Mouse (Mus musculus) forebrain, embryonic 10.5 days (tissue): ENCODE data around the gene Gatad2a. TPM values are rescaled to one million over a fixed set of nuclear protein-coding genes. Genes with fewer than 3 reads are reported as not detected.

ENCODE experiments used
- DNase-seq: peaks from one replicate; pipeline ENCODE4 v3.0.0-alpha.2; 2017; ENCODE audit warnings: low spot score; ENCODE audit errors: extremely low spot score
- H3K27ac ChIP-seq: fragments of 300-500 bp; sonication (generic); 2 replicates; pipeline ENCODE4 v1.5.1; 2016; ENCODE audit warnings: mild to moderate bottlenecking
- H3K27me3 ChIP-seq: fragments of 300-500 bp; sonication (generic); 2 replicates; pipeline ENCODE4 v1.6.1; 2016; ENCODE audit warnings: mild to moderate bottlenecking; ENCODE audit not compliant: poor library complexity, severe bottlenecking
- H3K36me3 ChIP-seq: fragments of 300-500 bp; sonication (generic); replicated peaks from 2 replicates; pipeline ENCODE4 v1.6.1; 2016; ENCODE audit warnings: mild to moderate bottlenecking, moderate library complexity
- H3K4me1 ChIP-seq: fragments of 300-500 bp; sonication (generic); 2 replicates; pipeline ENCODE4 v1.6.1; 2016
- H3K4me3 ChIP-seq: fragments of 300-500 bp; sonication (generic); 2 replicates; pipeline ENCODE4 v1.5.1; 2016; ENCODE audit warnings: mild to moderate bottlenecking, moderate library complexity
- H3K9me3 ChIP-seq: fragments of 300-500 bp; sonication (generic); 2 replicates; pipeline ENCODE4 v1.6.1; 2016; ENCODE audit warnings: mild to moderate bottlenecking, moderate library complexity
- WGBS: fragments of 180-500 bp; shearing (Covaris S2); methylation state at CpG from one replicate; pipeline ENCODE4 v1.1.7; 2016; 5-methylcytosine and 5-hydroxymethylcytosine counted together
- polyA plus RNA-seq: library from polyadenylated mRNA; unstranded; fragments of >200 nt; fragmentation: Nextera tagmentation; extraction: Ambion mirVana; gene quantifications from 2 replicates; pipeline ENCODE4 v1.2.1, GENCODE M21; 2016

The Gatad2a gene
- polyA plus RNA-seq, 1 experiment from 2014 or later = 51.7 TPM

GRCm38 (mm10) chr8:69901484-69902162 is 94.6 kb downstream of the Gatad2a start:
- peak overlapping the region; percentile 81 for H3K4me3 ChIP-seq
- DNase-seq = peak; percentile 99
- H3K9me3 ChIP-seq = no peaks in the 10 kb centered on the region
- peak overlapping the region; percentile 97 for H3K27ac ChIP-seq
- peaks cover 72% of the 10 kb centered on the region for H3K4me1 ChIP-seq
- peaks cover 33% of the 10 kb centered on the region for H3K36me3 ChIP-seq
- H3K27me3 ChIP-seq = no peaks in the 10 kb centered on the region
- whole genome bisulfite sequencing = 2% methylated on average over 41 of the region's 41 CpGs

GRCm38 (mm10) chr8:69900895-69901451 is 95.2 kb downstream of the Gatad2a start:
- WGBS = 24% methylated on average over 12 of the region's 12 CpGs
- H3K4me1 ChIP-seq = peaks cover 77% of the 10 kb centered on the region
- DNase-seq = no peak

GRCm38 (mm10) chr8:69899876-69900275 is 96.3 kb downstream of the Gatad2a start:
- DNase-seq = no peak
- no peaks in the 10 kb centered on the region for H3K27me3 ChIP-seq
- peaks cover 49% of the 10 kb centered on the region for H3K36me3 ChIP-seq
- H3K4me3 ChIP-seq = peak overlapping the region; percentile 81
- WGBS = 95% methylated on average over 2 of the region's 2 CpGs
- H3K4me1 ChIP-seq = peaks cover 88% of the 10 kb centered on the region
- no peak overlapping the region for H3K27ac ChIP-seq
- H3K9me3 ChIP-seq = no peaks in the 10 kb centered on the region

More at GRCm38 (mm10) chr8:69900895-69901451, 95.2 kb downstream of the Gatad2a start:
- H3K4me3 ChIP-seq = peak overlapping the region; percentile 81
- no peaks in the 10 kb centered on the region for H3K27me3 ChIP-seq
- peaks cover 40% of the 10 kb centered on the region for H3K36me3 ChIP-seq
- H3K27ac ChIP-seq = peak overlapping the region; percentile 97
- H3K9me3 ChIP-seq = no peaks in the 10 kb centered on the region

- no peak for DNase-seq
- H3K4me3 ChIP-seq = no peak overlapping the region
- H3K9me3 ChIP-seq = no peaks in the 10 kb centered on the region
- no peak overlapping the region for H3K27ac ChIP-seq
- WGBS = 87% methylated on average over 6 of the region's 6 CpGs
- no peaks in the 10 kb centered on the region for H3K27me3 ChIP-seq
- H3K4me1 ChIP-seq = peaks cover 90% of the 10 kb centered on the region
- peaks cover 68% of the 10 kb centered on the region for H3K36me3 ChIP-seq
Observed at GRCm38 (mm10) chr8:69897857-69898256, 98.3 kb downstream of the Gatad2a start.

GRCm38 (mm10) chr8:69895772-69896451 is 100.3 kb downstream of the Gatad2a start:
- Histone ChIP-seq H3K27me3 (peaks cover 19% of the 10 kb centered on the region), H3K36me3 (peaks cover 78% of the 10 kb centered on the region), H3K27ac (no peak overlapping the region), H3K9me3 (no peaks in the 10 kb centered on the region), H3K4me1 (peaks cover 93% of the 10 kb centered on the region), H3K4me3 (no peak overlapping the region)
- 77% methylated on average over 4 of the region's 4 CpGs for WGBS
- DNase-seq = no peak

- Histone ChIP-seq H3K27me3 (peaks cover 29% of the 10 kb centered on the region), H3K36me3 (peaks cover 76% of the 10 kb centered on the region), H3K9me3 (no peaks in the 10 kb centered on the region), H3K27ac (no peak overlapping the region), H3K4me1 (peaks cover 87% of the 10 kb centered on the region), H3K4me3 (no peak overlapping the region)
- no peak for DNase-seq
- WGBS = 58% methylated on average over 6 of the region's 6 CpGs
Observed at GRCm38 (mm10) chr8:69894836-69895332, 101.3 kb downstream of the Gatad2a start.

GRCm38 (mm10) chr8:69893863-69894262 is 102.3 kb downstream of the Gatad2a start:
- Histone ChIP-seq H3K36me3 (peaks cover 66% of the 10 kb centered on the region), H3K4me3 (peak overlapping the region; percentile 2; the same call in 1 of the 2 replicates), H3K27me3 (peaks cover 39% of the 10 kb centered on the region), H3K4me1 (peaks cover 86% of the 10 kb centered on the region), H3K9me3 (no peaks in the 10 kb centered on the region), H3K27ac (0 out of 2 replicates have a peak overlapping the region, but pooled peaks have one; percentile 18)
- DNase-seq = peak; percentile 70
- WGBS = 28% methylated on average over 17 of the region's 17 CpGs

- peaks cover 70% of the 10 kb centered on the region for H3K27me3 ChIP-seq
- H3K9me3 ChIP-seq = no peaks in the 10 kb centered on the region
- no peak overlapping the region for H3K27ac ChIP-seq
- H3K4me1 ChIP-seq = peaks cover 90% of the 10 kb centered on the region
- 42% methylated on average over 19 of the region's 19 CpGs for WGBS
- peaks cover 37% of the 10 kb centered on the region for H3K36me3 ChIP-seq
- peak; percentile 67 for DNase-seq
- H3K4me3 ChIP-seq = peak overlapping the region; percentile 4; the same call in 1 of the 2 replicates
Observed at GRCm38 (mm10) chr8:69890813-69891241, 105.4 kb downstream of the Gatad2a start.

GRCm38 (mm10) chr8:69888902-69889301 is 107.3 kb downstream of the Gatad2a start:
- peaks cover 89% of the 10 kb centered on the region for H3K27me3 ChIP-seq
- no peaks in the 10 kb centered on the region for H3K9me3 ChIP-seq
- peaks cover 21% of the 10 kb centered on the region for H3K36me3 ChIP-seq
- no peak for DNase-seq
- H3K4me1 ChIP-seq = peaks cover 76% of the 10 kb centered on the region
- H3K27ac ChIP-seq = no peak overlapping the region
- 4% methylated on average over 32 of the region's 32 CpGs for WGBS
- peak overlapping the region; percentile 34 for H3K4me3 ChIP-seq

- 8% methylated on average over 24 of the region's 24 CpGs for WGBS
- peaks cover 16% of the 10 kb centered on the region for H3K36me3 ChIP-seq
- no peaks in the 10 kb centered on the region for H3K9me3 ChIP-seq
- no peak for DNase-seq
- H3K27ac ChIP-seq = no peak overlapping the region
- peaks cover 71% of the 10 kb centered on the region for H3K4me1 ChIP-seq
- peaks cover 94% of the 10 kb centered on the region for H3K27me3 ChIP-seq
- H3K4me3 ChIP-seq = peak overlapping the region; percentile 41
Observed at GRCm38 (mm10) chr8:69888244-69888866, 107.8 kb downstream of the Gatad2a start.

GRCm38 (mm10) chr8:69887289-69888243 is 108.6 kb downstream of the Gatad2a start, which contains the start of gene Cilp2:
Cilp2 (minus strand) TSS chr8:69887687.
- WGBS = under 1% methylated on average over 60 of the region's 60 CpGs
- Histone ChIP-seq H3K27ac (no peak within 1 kb of the TSS), H3K36me3 (peaks cover 8% of the 10 kb centered on the region), H3K27me3 (peaks cover 100% of the 10 kb centered on the region), H3K4me3 (peak within 1 kb of the TSS; percentile 41), H3K4me1 (peaks cover 69% of the 10 kb centered on the region), H3K9me3 (no peaks in the 10 kb centered on the region)
- no peak for DNase-seq
